Mouse (Mus musculus): Measurements from ENCODE around the gene Hoxb13. TPM values are rescaled to one million over a fixed set of nuclear protein-coding genes. Genes with fewer than 3 reads are reported as not detected.

The Hoxb13 gene
- total RNA-seq, 2 experiments from 2014 or later: not detected

- intact Hi-C loops (cut with DNase I): no loop called here
- Histone ChIP-seq H3K4me3 (no peak overlapping the region), H3K27ac (no peak overlapping the region)
- no peak for DNase-seq (ENCODE audit: extremely low spot score in 1 of 2, low spot score in 2 of 2)
- no peak for TF ChIP-seq CTCF (IDR thresholded peaks at IDR 0.05)
These were observed 18.6 kb upstream of the Hoxb13 start for GRCm38 (mm10) chr11:96175511-96175910.

GRCm38 (mm10) chr11:96175951-96176530, 18.1 kb upstream of the Hoxb13 start:
- no peak for DNase-seq (ENCODE audit: extremely low spot score in 1 of 2, low spot score in 2 of 2)
- TF ChIP-seq CTCF (IDR thresholded peaks at IDR 0.05): no peak
- Histone ChIP-seq H3K27ac (no peak overlapping the region), H3K4me3 (no peak overlapping the region)
- intact Hi-C loops (cut with DNase I): no loop called here

GRCm38 (mm10) chr11:96176841-96177240, 17.3 kb upstream of the Hoxb13 start:
- no peak overlapping the region for H3K4me3 ChIP-seq
- H3K27ac ChIP-seq: no peak overlapping the region
- no peak for DNase-seq (ENCODE audit: extremely low spot score in 1 of 2, low spot score in 2 of 2)
- TF ChIP-seq CTCF (IDR thresholded peaks at IDR 0.05): no peak
- intact Hi-C loops (cut with DNase I): no loop called here

GRCm38 (mm10) chr11:96177546-96178174, 16.5 kb upstream of the Hoxb13 start:
- no peak for TF ChIP-seq CTCF (IDR thresholded peaks at IDR 0.05)
- H3K4me3 ChIP-seq: no peak overlapping the region
- H3K27ac ChIP-seq: no peak overlapping the region
- intact Hi-C loops (cut with DNase I): no loop called here
- no peak for DNase-seq (ENCODE audit: extremely low spot score in 1 of 2, low spot score in 2 of 2)

GRCm38 (mm10) chr11:96178356-96178755, 15.8 kb upstream of the Hoxb13 start:
- no peak for TF ChIP-seq CTCF (IDR thresholded peaks at IDR 0.05)
- H3K4me3 ChIP-seq: no peak overlapping the region
- H3K27ac ChIP-seq: no peak overlapping the region
- intact Hi-C loops (cut with DNase I): no loop called here
- no peak for DNase-seq (ENCODE audit: extremely low spot score in 1 of 2, low spot score in 2 of 2)

GRCm38 (mm10) chr11:96178911-96179503, 15.1 kb upstream of the Hoxb13 start:
- H3K4me3 ChIP-seq: no peak overlapping the region
- H3K27ac ChIP-seq: no peak overlapping the region
- no peak for DNase-seq (ENCODE audit: extremely low spot score in 1 of 2, low spot score in 2 of 2)
- no peak for TF ChIP-seq CTCF (IDR thresholded peaks at IDR 0.05)
- intact Hi-C loops (cut with DNase I): no loop called here

GRCm38 (mm10) chr11:96181061-96181460, 13.1 kb upstream of the Hoxb13 start:
- intact Hi-C loops (cut with DNase I): loop anchor here (5.0 kb wide), 1 partner anchor 169 kb away; no protein-coding TSS in a partner anchor
- no peak for DNase-seq (ENCODE audit: extremely low spot score in 1 of 2, low spot score in 2 of 2)
- TF ChIP-seq CTCF (IDR thresholded peaks at IDR 0.05): no peak
- Histone ChIP-seq H3K4me3 (no peak overlapping the region), H3K27ac (no peak overlapping the region)

GRCm38 (mm10) chr11:96184233-96184632, 9.9 kb upstream of the Hoxb13 start:
- no peak for DNase-seq (ENCODE audit: extremely low spot score in 1 of 2, low spot score in 2 of 2)
- no peak overlapping the region for H3K4me3 ChIP-seq
- TF ChIP-seq CTCF (IDR thresholded peaks at IDR 0.05): no peak
- H3K27ac ChIP-seq: no peak overlapping the region
- intact Hi-C loops (cut with DNase I): loop anchor here (5.0 kb wide), 1 partner anchor 172 kb away; no protein-coding TSS in a partner anchor

GRCm38 (mm10) chr11:96187321-96187720, 6.8 kb upstream of the Hoxb13 start:
- intact Hi-C loops (cut with DNase I): no loop called here
- no peak for DNase-seq (ENCODE audit: extremely low spot score in 1 of 2, low spot score in 2 of 2)
- Histone ChIP-seq H3K27ac (no peak overlapping the region), H3K4me3 (no peak overlapping the region)
- TF ChIP-seq CTCF (IDR thresholded peaks at IDR 0.05): no peak

- TF ChIP-seq CTCF (IDR thresholded peaks at IDR 0.05): no peak
- no peak for DNase-seq (ENCODE audit: extremely low spot score in 1 of 2, low spot score in 2 of 2)
- no peak overlapping the region for H3K4me3 ChIP-seq
- intact Hi-C loops (cut with DNase I): loop anchor here (5.0 kb wide), 1 partner anchor 77 kb away; no protein-coding TSS in a partner anchor
- no peak overlapping the region for H3K27ac ChIP-seq
These were observed 4.2 kb upstream of the Hoxb13 start for GRCm38 (mm10) chr11:96189810-96190522.

GRCm38 (mm10) chr11:96191132-96191531, 3.0 kb upstream of the Hoxb13 start:
- DNase-seq (ENCODE audit: extremely low spot score in 1 of 2, low spot score in 2 of 2): no peak
- TF ChIP-seq CTCF (IDR thresholded peaks at IDR 0.05): no peak
- Histone ChIP-seq H3K27ac (no peak overlapping the region), H3K4me3 (no peak overlapping the region)
- intact Hi-C loops (cut with DNase I): loop anchor here (5.0 kb wide), 1 partner anchor 76 kb away; no protein-coding TSS in a partner anchor

- DNase-seq (ENCODE audit: extremely low spot score in 1 of 2, low spot score in 2 of 2): no peak
- intact Hi-C loops (cut with DNase I): loop anchor here (5.0 kb wide), 1 partner anchor 73 kb away; no protein-coding TSS in a partner anchor
- no peak for TF ChIP-seq CTCF (IDR thresholded peaks at IDR 0.05)
- no peak overlapping the region for H3K4me3 ChIP-seq
- no peak overlapping the region for H3K27ac ChIP-seq
These were observed 240 bp downstream of the Hoxb13 start for GRCm38 (mm10) chr11:96194401-96194710.

Measured in left cerebral cortex, adult 2 months (tissue).